Mouse (Mus musculus) heart, embryonic 14.5 days (tissue): ENCODE measurements at regions not wholly inside any gene's neighbourhood (a gene's known extent, or its start where the extent isn't known, plus 50 kb on each side); places are given as distances from the start of the nearest gene placed in this dataset.

Experiments used
- ATAC-seq: fragments of 200-750 bp; cut with Nextera tagmentation; 2 replicates; pipeline ENCODE4 v1.8.0; 2017; ENCODE audit warnings: low read depth, moderate TSS enrichment; ENCODE audit not compliant: insufficient number of reproducible peaks, insufficient read depth, low FRiP score
- H3K27ac ChIP-seq, 2 experiments: fragments of 200-500 bp in 1 of 2; fragments of 300-500 bp in 1 of 2; sonication (generic) in 1 of 2; replicated peaks in 1 of 2; 2 replicates each; pipeline ENCODE4 v1.5.1; 2012 to 2014; ENCODE audit warnings: low read depth in 2 of 2, low read length in 2 of 2, control low read depth in 1 of 2, mild to moderate bottlenecking in 1 of 2, mixed read lengths in 1 of 2; ENCODE audit not compliant: control insufficient read depth in 1 of 2, insufficient read depth in 1 of 2
- H3K27me3 ChIP-seq: fragments of 300-500 bp; sonication (generic); 2 replicates; pipeline ENCODE4 v1.6.1; 2014; ENCODE audit warnings: mild to moderate bottlenecking, low read length, control low read depth; ENCODE audit not compliant: control insufficient read depth, insufficient read depth
- H3K36me3 ChIP-seq: fragments of 300-500 bp; sonication (generic); 2 replicates; pipeline ENCODE4 v1.6.1; 2014; ENCODE audit warnings: mild to moderate bottlenecking, control low read depth, low read length, mixed read lengths; ENCODE audit not compliant: control insufficient read depth, insufficient read depth
- H3K4me1 ChIP-seq, 2 experiments: fragments of 200-500 bp in 1 of 2; fragments of 300-500 bp in 1 of 2; sonication (generic) in 1 of 2; 2 replicates each; pipeline ENCODE4 v1.6.1; 2012 to 2014; ENCODE audit warnings: low read length in 2 of 2, control low read depth in 1 of 2, mixed read lengths in 1 of 2; ENCODE audit not compliant: control insufficient read depth in 2 of 2, insufficient read depth in 2 of 2
- H3K4me2 ChIP-seq: fragments of 300-500 bp; sonication (generic); 2 replicates; pipeline ENCODE4 v1.6.1; 2014; ENCODE audit warnings: mild to moderate bottlenecking, low read length
- H3K4me3 ChIP-seq, 2 experiments: fragments of 200-500 bp in 1 of 2; fragments of 300-500 bp in 1 of 2; sonication (generic) in 1 of 2; 2 replicates each; pipeline ENCODE4 v1.5.1; 2012 to 2014; ENCODE audit warnings: low read length in 2 of 2, mild to moderate bottlenecking in 2 of 2, control low read depth in 1 of 2, low read depth in 1 of 2, moderate library complexity in 1 of 2; ENCODE audit not compliant: control insufficient read depth in 1 of 2, insufficient read depth in 1 of 2
- H3K9ac ChIP-seq: fragments of 300-500 bp; sonication (generic); 2 replicates; pipeline ENCODE4 v1.6.1; 2014; ENCODE audit warnings: mild to moderate bottlenecking, low read length
- H3K9me3 ChIP-seq: fragments of 300-500 bp; sonication (generic); 2 replicates; pipeline ENCODE4 v1.6.1; 2016; ENCODE audit warnings: low read length, control low read depth; ENCODE audit not compliant: control insufficient read depth
- WGBS: fragments of 180-500 bp; shearing (Covaris S2); extraction: QIAGEN DNeasy Blood & Tissue Kit; methylation state at CpG from one replicate; pipeline ENCODE4 v1.1.7; 2014; 5-methylcytosine and 5-hydroxymethylcytosine counted together

GRCm38 (mm10) chr2:139322509-139322908 is 171.2 kb upstream of the Sptlc3 start:
- Histone ChIP-seq H3K27me3 (no peaks in the 10 kb centered on the region), H3K36me3 (no peaks in the 10 kb centered on the region), H3K9ac (no peak overlapping the region), H3K9me3 (no peaks in the 10 kb centered on the region), H3K4me1 (no peaks in the 10 kb centered on the region), H3K4me3 (no peak overlapping the region), H3K27ac (no peak overlapping the region), H3K4me2 (no peak overlapping the region)
- no peak for ATAC-seq
- 54% methylated on average over 2 of the region's 2 CpGs for WGBS

GRCm38 (mm10) chr2:139325501-139325900 is 168.2 kb upstream of the Sptlc3 start:
- H3K4me2 ChIP-seq, result no peak overlapping the region
- H3K4me1 ChIP-seq, result no peaks in the 10 kb centered on the region
- H3K27me3 ChIP-seq, result no peaks in the 10 kb centered on the region
- no peak for ATAC-seq
- no peak overlapping the region for H3K4me3 ChIP-seq
- H3K36me3 ChIP-seq, result no peaks in the 10 kb centered on the region
- 76% methylated on average over 3 of the region's 3 CpGs for WGBS
- H3K9me3 ChIP-seq, result no peaks in the 10 kb centered on the region
- H3K9ac ChIP-seq, result no peak overlapping the region
- no peak overlapping the region for H3K27ac ChIP-seq

GRCm38 (mm10) chr2:139334681-139335080 is 159.0 kb upstream of the Sptlc3 start:
- 71% methylated on average over 1 of the region's 1 CpGs for WGBS
- Histone ChIP-seq H3K4me2 (no peak overlapping the region), H3K36me3 (no peaks in the 10 kb centered on the region), H3K4me1 (no peaks in the 10 kb centered on the region; a peak in 1 of 4 replicates), H3K4me3 (no peak overlapping the region), H3K9ac (no peak overlapping the region), H3K27me3 (no peaks in the 10 kb centered on the region), H3K9me3 (no peaks in the 10 kb centered on the region), H3K27ac (no peak overlapping the region)
- no peak for ATAC-seq

GRCm38 (mm10) chr2:139338240-139338639 is 155.5 kb upstream of the Sptlc3 start:
- ATAC-seq, result no peak
- Histone ChIP-seq H3K4me3 (no peak overlapping the region), H3K36me3 (no peaks in the 10 kb centered on the region), H3K9me3 (no peaks in the 10 kb centered on the region), H3K4me1 (no peaks in the 10 kb centered on the region; a peak in 1 of 4 replicates), H3K27ac (no peak overlapping the region), H3K27me3 (no peaks in the 10 kb centered on the region), H3K9ac (no peak overlapping the region), H3K4me2 (no peak overlapping the region)
- 78% methylated on average over 4 of the region's 4 CpGs for WGBS

GRCm38 (mm10) chr2:139356280-139357010 is 137.3 kb upstream of the Sptlc3 start:
- H3K4me1 ChIP-seq, result no peaks in the 10 kb centered on the region

GRCm38 (mm10) chr2:139362245-139362847 is 131.4 kb upstream of the Sptlc3 start:
- Histone ChIP-seq H3K36me3 (no peaks in the 10 kb centered on the region), H3K4me1 (no peaks in the 10 kb centered on the region), H3K4me2 (no peak overlapping the region), H3K27ac (no peak overlapping the region), H3K9me3 (no peaks in the 10 kb centered on the region), H3K27me3 (no peaks in the 10 kb centered on the region), H3K9ac (no peak overlapping the region), H3K4me3 (no peak overlapping the region)
- no peak for ATAC-seq
- 68% methylated on average over 1 of the region's 1 CpGs for WGBS

More at GRCm38 (mm10) chr2:139356280-139357010, 137.3 kb upstream of the Sptlc3 start:
- ATAC-seq, result no peak
- Histone ChIP-seq H3K4me3 (no peak overlapping the region), H3K36me3 (no peaks in the 10 kb centered on the region), H3K4me2 (no peak overlapping the region), H3K27me3 (no peaks in the 10 kb centered on the region), H3K9me3 (no peaks in the 10 kb centered on the region), H3K27ac (no peak overlapping the region), H3K9ac (no peak overlapping the region)
- 90% methylated on average over 3 of the region's 3 CpGs for WGBS

GRCm38 (mm10) chr2:139370070-139370469 is 123.6 kb upstream of the Sptlc3 start:
- 21% methylated on average over 1 of the region's 1 CpGs for WGBS
- no peak for ATAC-seq
- no peaks in the 10 kb centered on the region for H3K27me3 ChIP-seq
- no peaks in the 10 kb centered on the region for H3K4me1 ChIP-seq
- no peak overlapping the region for H3K9ac ChIP-seq
- no peak overlapping the region for H3K4me3 ChIP-seq
- no peak overlapping the region for H3K27ac ChIP-seq
- no peaks in the 10 kb centered on the region for H3K9me3 ChIP-seq
- no peak overlapping the region for H3K4me2 ChIP-seq
- no peaks in the 10 kb centered on the region for H3K36me3 ChIP-seq
